Mouse (Mus musculus): Measurements from ENCODE around the gene Med8. TPM values are rescaled to one million over a fixed set of nuclear protein-coding genes. Genes with fewer than 3 reads are reported as not detected.

Med8 gene
- polyA plus RNA-seq, 1 experiment = 45.5 TPM

Other genes with a start within 250 kb of the Med8 start
- 34.3 and 39.0 TPM in 2 replicates for gene Kdm4a, start 229.3 kb upstream of the Med8 start, polyA plus RNA-seq (2012; rRNA removed)
- 76.9 and 122 TPM in 2 replicates for gene Ptprf, start 117.9 kb upstream of the Med8 start, polyA plus RNA-seq (2012; rRNA removed)
- gene Szt2, start 64 bp upstream of the Med8 start, polyA plus RNA-seq (2012; rRNA removed) = 18.1 and 20.6 TPM in 2 replicates
- 120 and 164 TPM in 2 replicates for gene Elovl1, start 18.8 kb downstream of the Med8 start, polyA plus RNA-seq (2012; rRNA removed)
- gene Cdc20, start 28.0 kb downstream of the Med8 start, polyA plus RNA-seq (2012; rRNA removed) = 5.1 and 8.8 TPM in 2 replicates
- 0.06 and 0.07 TPM in 2 replicates for gene Mpl, start 48.2 kb downstream of the Med8 start, polyA plus RNA-seq (2012; rRNA removed)
- gene Tie1, start 80.7 kb downstream of the Med8 start, polyA plus RNA-seq (2012; rRNA removed) = 37.1 and 47.6 TPM in 2 replicates
- gene 2610528J11Rik, start 117.7 kb downstream of the Med8 start, polyA plus RNA-seq (2012; rRNA removed) = 26.7 and 28.6 TPM in 2 replicates
- gene Tmem125, start 134.7 kb downstream of the Med8 start, polyA plus RNA-seq (2012; rRNA removed) = 25.1 and 25.7 TPM in 2 replicates
- 0.30 and 0.71 TPM in 2 replicates for gene Cfap57, start 211.4 kb downstream of the Med8 start, polyA plus RNA-seq (2012; rRNA removed)
- 16.8 and 22.0 TPM in 2 replicates for gene Ebna1bp2, start 211.5 kb downstream of the Med8 start, polyA plus RNA-seq (2012; rRNA removed)
- not detected in 2 replicates for gene Olfr62, start 249.6 kb downstream of the Med8 start, polyA plus RNA-seq (2012; rRNA removed)

All from gonadal fat pad, adult 2 months (tissue).